Mouse (Mus musculus) heart, embryonic 10.5 days (tissue): Measurements from ENCODE around the gene Cfap126. TPM values are rescaled to one million over a fixed set of nuclear protein-coding genes. Genes with fewer than 3 reads are reported as not detected.
A peak's percentile ranks its signal among the peaks of the same experiment; 100 is the strongest.

Experiments used
- DNase-seq: peaks from one replicate; pipeline ENCODE4 v3.0.0-alpha.2; 2017; ENCODE audit warnings: low spot score
- H3K27ac ChIP-seq: fragments of 300-500 bp; sonication (generic); 2 replicates; pipeline ENCODE4 v1.5.1; 2016; ENCODE audit warnings: mild to moderate bottlenecking
- H3K27me3 ChIP-seq: fragments of 300-500 bp; sonication (generic); 2 replicates; pipeline ENCODE4 v1.6.1; 2016; ENCODE audit warnings: mild to moderate bottlenecking; ENCODE audit not compliant: poor library complexity, insufficient read depth, severe bottlenecking
- H3K36me3 ChIP-seq: fragments of 300-500 bp; sonication (generic); 2 replicates; pipeline ENCODE4 v1.6.1; 2016; ENCODE audit warnings: mild to moderate bottlenecking, moderate library complexity
- H3K4me1 ChIP-seq: fragments of 300-500 bp; sonication (generic); 2 replicates; pipeline ENCODE4 v1.6.1; 2016; ENCODE audit warnings: mild to moderate bottlenecking
- H3K4me3 ChIP-seq: fragments of 300-500 bp; sonication (generic); 2 replicates; pipeline ENCODE4 v1.5.1; 2016; ENCODE audit warnings: mild to moderate bottlenecking, moderate library complexity
- H3K9me3 ChIP-seq: fragments of 300-500 bp; sonication (generic); 2 replicates; pipeline ENCODE4 v1.6.1; 2016; ENCODE audit warnings: mild to moderate bottlenecking, moderate library complexity
- WGBS: fragments of 180-500 bp; shearing (Covaris S2); methylation state at CpG from one replicate; pipeline ENCODE4 v1.1.7; 2016; 5-methylcytosine and 5-hydroxymethylcytosine counted together
- microRNA-seq: library from miRNA; unstranded; fragments of <30 nt; microRNA quantifications from one replicate; pipeline ENCODE4, GENCODE M21; 2017
- polyA plus RNA-seq: library from polyadenylated mRNA; unstranded; fragments of >200 nt; fragmentation: Nextera tagmentation; extraction: Ambion mirVana; gene quantifications from 2 replicates; pipeline ENCODE4 v1.2.1, GENCODE M21; 2016

Cfap126 gene
- polyA plus RNA-seq, 1 experiment from 2014 or later, result 1.6 TPM

DNA sequence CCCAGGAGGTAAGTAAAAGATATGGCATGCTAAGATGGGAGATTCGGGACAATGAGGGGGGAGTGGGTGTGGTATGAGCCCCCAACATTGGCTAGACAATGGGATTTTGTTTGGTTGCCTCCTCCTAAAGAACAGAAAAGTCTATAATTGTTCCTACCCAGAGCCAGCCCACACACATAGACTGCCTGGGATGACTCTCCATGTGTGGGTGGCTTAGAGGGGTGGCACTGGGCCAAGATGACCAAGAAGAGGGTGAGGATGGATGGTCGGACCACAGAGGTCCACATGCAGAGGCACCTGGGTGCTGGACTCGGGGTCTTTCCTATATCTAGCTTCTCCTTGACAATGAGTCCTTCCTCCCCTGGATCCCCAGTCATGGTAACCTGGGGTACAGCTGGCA lies 42.9 kb downstream of the Cfap126 start:
- Histone ChIP-seq H3K4me3 (no peak overlapping the region), H3K4me1 (peaks cover 13% of the 10 kb centered on the region), H3K27me3 (peaks cover 68% of the 10 kb centered on the region), H3K27ac (no peak overlapping the region), H3K9me3 (no peaks in the 10 kb centered on the region), H3K36me3 (no peaks in the 10 kb centered on the region)
- no peak for DNase-seq
- WGBS, result 67% methylated on average over 3 of the region's 3 CpGs

DNA sequence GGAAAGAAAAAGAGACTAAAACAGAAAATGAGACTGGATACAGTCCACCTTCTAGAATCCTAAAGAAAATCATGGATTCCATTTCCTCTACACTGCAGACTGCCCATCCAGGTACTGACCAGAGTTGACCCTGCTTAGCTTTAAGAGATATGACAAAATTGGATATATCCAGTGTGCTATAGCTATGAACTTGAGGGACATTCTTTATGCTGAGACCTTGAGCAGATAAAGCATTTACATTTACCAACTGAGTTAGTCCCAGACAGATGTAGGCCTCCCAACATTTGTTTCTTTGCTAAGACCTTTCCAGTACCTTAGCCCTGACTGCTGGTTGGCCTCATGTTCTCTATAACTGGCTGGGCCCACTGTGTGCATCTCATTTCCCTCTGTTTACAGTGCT lies 44.2 kb downstream of the Cfap126 start:
- Histone ChIP-seq H3K36me3 (no peaks in the 10 kb centered on the region), H3K27me3 (peaks cover 68% of the 10 kb centered on the region), H3K4me3 (no peak overlapping the region), H3K27ac (no peak overlapping the region), H3K4me1 (peaks cover 13% of the 10 kb centered on the region), H3K9me3 (no peaks in the 10 kb centered on the region)
- DNase-seq, result no peak

DNA sequence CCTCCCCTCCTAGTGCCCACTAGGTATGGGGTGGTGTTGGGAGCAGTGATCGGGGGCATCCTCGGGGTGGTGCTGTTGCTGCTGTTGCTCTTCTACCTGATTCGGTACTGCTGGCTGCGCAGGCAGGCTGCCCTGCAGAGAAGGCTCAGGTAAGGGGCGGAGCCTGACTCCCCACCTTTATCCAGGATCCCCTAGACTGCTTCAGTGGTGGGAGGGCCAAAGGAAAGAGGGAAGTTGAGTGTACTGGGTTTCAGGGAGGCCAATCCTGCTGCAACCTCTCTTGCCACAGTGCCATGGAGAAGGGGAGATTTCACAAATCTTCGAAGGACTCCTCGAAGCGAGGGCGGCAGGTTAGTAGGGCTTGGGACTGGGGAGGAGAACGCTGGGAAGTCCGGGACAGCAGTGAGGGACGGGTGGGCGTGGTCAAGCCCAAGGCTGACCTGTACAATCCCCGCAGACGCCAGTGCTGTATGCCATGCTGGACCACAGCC lies 45.8 kb downstream of the Cfap126 start:
- Histone ChIP-seq H3K4me3 (peak overlapping the region; percentile 52), H3K27ac (peak overlapping the region; percentile 22; the same call in 1 of the 2 replicates), H3K4me1 (peaks cover 13% of the 10 kb centered on the region), H3K36me3 (no peaks in the 10 kb centered on the region), H3K27me3 (peaks cover 65% of the 10 kb centered on the region), H3K9me3 (no peaks in the 10 kb centered on the region)
- no peak for DNase-seq
- WGBS, result 4% methylated on average over 15 of the region's 15 CpGs

DNA sequence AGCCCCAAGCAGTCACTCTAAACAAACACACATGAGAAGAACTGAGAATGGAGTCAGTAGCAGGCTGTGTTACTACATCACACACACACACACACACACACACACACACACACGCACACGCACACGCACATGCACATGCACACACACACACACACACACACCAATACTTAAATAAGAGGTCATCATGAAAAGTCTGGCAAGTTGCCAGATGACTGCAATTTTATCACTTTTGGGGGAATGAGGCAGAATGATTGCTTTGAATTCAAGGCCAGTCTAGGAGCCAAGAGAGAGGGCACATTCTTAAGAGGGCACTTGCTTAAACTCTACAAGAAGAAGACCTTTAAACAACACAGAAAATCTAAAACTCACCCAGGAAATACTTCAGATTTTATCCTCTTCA lies 48.8 kb downstream of the Cfap126 start:
- Histone ChIP-seq H3K9me3 (no peaks in the 10 kb centered on the region), H3K4me1 (peaks cover 13% of the 10 kb centered on the region), H3K4me3 (no peak overlapping the region), H3K27me3 (peaks cover 38% of the 10 kb centered on the region), H3K27ac (no peak overlapping the region), H3K36me3 (no peaks in the 10 kb centered on the region)
- no peak for DNase-seq
- 90% methylated on average over 3 of the region's 3 CpGs for WGBS

DNA sequence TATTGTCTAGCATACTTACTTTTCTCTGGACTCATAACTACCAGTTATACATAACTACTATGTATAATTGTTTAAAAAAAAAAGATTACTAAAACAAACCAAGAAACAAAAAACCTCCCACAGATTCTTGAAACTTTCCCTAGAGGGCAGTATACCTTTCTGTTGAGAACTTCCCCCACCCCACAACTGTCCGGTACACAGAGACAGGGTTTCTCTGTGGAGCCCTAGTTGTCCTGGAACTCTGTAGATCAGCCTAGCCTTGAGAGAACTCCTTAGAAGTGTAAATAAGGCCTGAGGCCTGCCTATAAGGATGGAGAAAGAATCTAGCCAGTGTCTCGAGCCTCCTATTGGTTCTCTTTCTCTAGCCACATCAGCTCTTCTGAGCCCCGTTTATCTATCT lies 50.5 kb downstream of the Cfap126 start:
- WGBS, result 29% methylated on average over 3 of the region's 3 CpGs
- no peak overlapping the region for H3K4me3 ChIP-seq

DNA sequence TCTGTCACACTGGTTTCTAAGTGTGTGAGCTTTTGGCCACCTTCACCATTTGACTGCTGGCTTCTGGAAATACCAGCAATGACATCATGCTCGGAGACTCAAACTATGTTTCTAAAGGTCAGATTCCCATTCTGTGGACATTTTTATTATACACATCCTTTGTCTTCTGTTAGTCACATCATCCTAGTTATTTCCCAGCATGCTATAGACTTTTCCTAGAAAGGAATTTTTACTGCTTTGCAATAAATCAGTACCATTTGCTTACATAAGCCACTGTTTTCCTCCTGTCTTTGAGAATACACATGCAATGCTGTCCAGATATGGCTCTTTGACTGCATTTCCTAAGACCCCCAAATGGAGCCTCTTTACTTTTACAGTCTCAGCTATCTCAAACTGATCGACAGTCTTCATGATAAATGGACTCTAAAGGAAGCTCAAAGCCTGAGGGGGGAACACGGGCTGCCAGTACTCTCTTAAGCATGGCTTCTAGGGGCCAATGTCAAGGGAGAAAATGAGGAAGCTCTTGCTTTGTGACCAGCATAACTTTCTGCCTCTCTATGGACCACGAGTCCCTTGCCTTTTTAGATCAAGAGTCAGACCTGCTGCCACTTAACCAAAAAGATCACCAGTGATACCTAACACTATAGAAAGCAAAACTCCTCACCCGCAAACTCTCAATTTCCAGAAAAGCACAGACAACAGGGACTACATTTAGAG lies 52.1 kb downstream of the Cfap126 start:
- H3K4me1 ChIP-seq, result 0 out of 2 replicates have a peak, but pooled peaks cover 2% of the 10 kb centered on the region
- H3K27me3 ChIP-seq, result peaks cover 8% of the 10 kb centered on the region
- 62% methylated on average over 5 of the region's 5 CpGs for WGBS
- no peaks in the 10 kb centered on the region for H3K9me3 ChIP-seq
- no peak overlapping the region for H3K27ac ChIP-seq
- no peak for DNase-seq
- H3K36me3 ChIP-seq, result no peaks in the 10 kb centered on the region
- no peak overlapping the region for H3K4me3 ChIP-seq

More for the DNA sequence above, 50.5 kb downstream of the Cfap126 start:
- Histone ChIP-seq H3K4me1 (peaks cover 12% of the 10 kb centered on the region), H3K27me3 (peaks cover 24% of the 10 kb centered on the region), H3K36me3 (no peaks in the 10 kb centered on the region), H3K9me3 (no peaks in the 10 kb centered on the region), H3K27ac (no peak overlapping the region)
- no peak for DNase-seq

DNA sequence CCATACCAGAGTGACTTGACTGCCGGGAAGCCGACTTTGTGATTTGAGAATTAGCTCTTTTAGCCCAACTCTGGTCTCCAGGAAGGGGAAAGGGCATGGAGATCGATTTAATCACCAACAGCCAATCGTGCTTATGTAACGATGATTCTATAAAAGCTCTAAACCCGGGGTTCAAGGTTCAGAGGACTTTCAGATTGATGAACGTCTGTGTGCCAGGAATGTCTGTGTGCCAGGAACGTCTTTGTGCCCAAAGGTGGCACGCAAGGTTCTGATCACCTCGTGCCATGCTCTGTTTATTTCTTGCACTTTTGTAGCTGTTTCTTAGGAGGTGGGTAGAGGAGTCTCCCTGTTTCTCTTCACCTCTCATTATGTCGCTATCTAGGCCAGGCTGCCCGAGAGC lies 55.2 kb downstream of the Cfap126 start:
- Histone ChIP-seq H3K36me3 (peaks cover 3% of the 10 kb centered on the region; the same call in 1 of the 2 replicates), H3K27ac (no peak overlapping the region), H3K4me3 (no peak overlapping the region), H3K4me1 (peaks cover 11% of the 10 kb centered on the region), H3K9me3 (no peaks in the 10 kb centered on the region), H3K27me3 (no peaks in the 10 kb centered on the region)
- no peak for DNase-seq
- WGBS, result 82% methylated on average over 12 of the region's 12 CpGs

DNA sequence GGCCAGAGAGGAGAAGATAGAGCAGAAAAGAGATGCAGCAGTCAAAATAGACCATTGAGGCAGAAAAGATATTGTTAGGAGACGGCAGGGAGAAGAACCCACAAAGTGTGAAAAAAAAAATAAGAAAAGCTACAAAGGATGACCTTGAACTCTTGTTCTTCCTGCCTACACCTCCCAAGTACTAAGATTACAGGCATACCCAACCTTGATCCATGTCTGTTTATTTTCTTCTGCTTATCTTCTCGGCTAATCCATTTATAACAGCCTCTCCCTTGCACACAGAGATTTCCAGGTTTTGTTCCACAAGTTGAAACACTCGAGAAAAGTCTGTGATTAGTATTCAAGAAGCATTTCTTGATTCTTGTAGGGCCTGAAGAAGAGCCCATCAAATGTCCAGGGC lies 56.2 kb downstream of the Cfap126 start:
- 50% methylated on average over 3 of the region's 3 CpGs for whole genome bisulfite sequencing
- H3K27ac ChIP-seq, result no peak overlapping the region
- no peak for DNase-seq

DNA sequence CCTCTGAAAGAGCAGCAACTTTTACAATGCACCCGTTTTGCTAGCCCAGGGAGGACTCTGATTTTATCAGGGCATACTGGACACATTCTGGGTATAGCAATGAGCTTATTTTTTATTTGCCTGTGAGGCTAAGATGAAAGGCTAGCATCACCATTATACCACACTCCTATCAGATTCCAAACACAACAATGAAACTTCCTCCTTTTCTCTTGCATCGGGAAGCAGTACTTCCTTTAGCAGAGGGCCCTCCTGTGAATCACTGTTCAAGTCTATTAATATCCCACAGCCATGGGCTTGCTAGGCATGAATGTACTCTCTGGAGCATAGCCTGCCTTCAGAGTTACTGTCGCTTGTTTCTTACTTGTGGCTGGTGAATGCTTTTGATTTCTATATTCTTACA lies 57.4 kb downstream of the Cfap126 start:
- Histone ChIP-seq H3K4me3 (no peak overlapping the region), H3K36me3 (peaks cover 3% of the 10 kb centered on the region; the same call in 1 of the 2 replicates), H3K27ac (peak overlapping the region; percentile 77), H3K9me3 (no peaks in the 10 kb centered on the region), H3K4me1 (peaks cover 21% of the 10 kb centered on the region), H3K27me3 (no peaks in the 10 kb centered on the region)
- DNase-seq, result no peak
- 42% methylated on average over 3 of the region's 3 CpGs for WGBS

More for the DNA sequence above, 56.2 kb downstream of the Cfap126 start:
- Histone ChIP-seq H3K36me3 (peaks cover 3% of the 10 kb centered on the region; the same call in 1 of the 2 replicates), H3K4me1 (peaks cover 21% of the 10 kb centered on the region), H3K4me3 (no peak overlapping the region), H3K9me3 (no peaks in the 10 kb centered on the region), H3K27me3 (no peaks in the 10 kb centered on the region)

DNA sequence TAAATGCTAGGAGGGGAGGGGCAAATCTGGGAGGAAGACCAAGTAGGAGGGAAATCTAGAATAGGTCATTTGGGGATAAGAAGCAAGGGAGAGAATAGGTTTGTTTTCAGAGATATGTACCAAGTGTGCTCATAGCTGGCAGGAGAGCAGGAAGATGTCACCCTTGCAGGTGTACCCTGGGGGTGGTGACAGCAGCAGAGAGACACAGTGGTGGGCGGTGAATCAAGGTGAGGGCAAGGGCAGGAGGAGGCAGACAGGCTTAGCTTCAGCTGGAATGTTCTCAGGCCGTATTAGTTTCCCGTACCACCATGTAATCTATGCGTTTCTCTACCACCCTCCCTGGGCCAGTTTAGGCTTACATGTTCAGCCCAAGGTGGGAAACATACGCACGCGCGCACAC lies 59.1 kb downstream of the Cfap126 start:
- 85% methylated on average over 8 of the region's 8 CpGs for WGBS
- Histone ChIP-seq H3K4me1 (peaks cover 21% of the 10 kb centered on the region), H3K36me3 (peaks cover 3% of the 10 kb centered on the region; the same call in 1 of the 2 replicates), H3K27me3 (no peaks in the 10 kb centered on the region), H3K9me3 (no peaks in the 10 kb centered on the region), H3K27ac (no peak overlapping the region), H3K4me3 (no peak overlapping the region)
- no peak for DNase-seq

Small RNAs within 50 kb of the gene (microRNA-seq; reads per million reads assigned to microRNA genes)
- not detected for gene Gm27552
- gene Gm27844, result not detected
- gene Mir6546, result 26.0 reads per million, percentile 35 among the genes with 10 or more reads in this experiment

Other genes starting within 250 kb of the Cfap126 start
- gene Atf6, start 246.1 kb upstream of the Cfap126 start, polyA plus RNA-seq, result 10.9 and 16.0 TPM in 2 replicates
- 0.67 TPM in 1 of 2 replicates, not detected in the other for gene Gm26620, start 228.9 kb upstream of the Cfap126 start, polyA plus RNA-seq
- gene Dusp12, start 228.4 kb upstream of the Cfap126 start, polyA plus RNA-seq, result 28.9 and 37.9 TPM in 2 replicates
- gene Fcrlb, start 201.0 kb upstream of the Cfap126 start, polyA plus RNA-seq, result not detected in 2 replicates
- gene Fcrla, start 186.3 kb upstream of the Cfap126 start, polyA plus RNA-seq, result 0.08 TPM in 1 of 2 replicates, not detected in the other
- not detected in 2 replicates for gene Fcgr2b, start 137.4 kb upstream of the Cfap126 start, polyA plus RNA-seq
- gene Fcgr4, start 95.0 kb upstream of the Cfap126 start, polyA plus RNA-seq, result 0.14 TPM in 1 of 2 replicates, not detected in the other
- 1.3 and 4.1 TPM in 2 replicates for gene Fcgr3, start 49.0 kb upstream of the Cfap126 start, polyA plus RNA-seq
- gene Sdhc, start 36.7 kb downstream of the Cfap126 start, polyA plus RNA-seq, result 361 and 463 TPM in 2 replicates
- 0.06 and 0.14 TPM in 2 replicates for gene Mpz, start 36.8 kb downstream of the Cfap126 start, polyA plus RNA-seq
- gene Pcp4l1, start 82.3 kb downstream of the Cfap126 start, polyA plus RNA-seq, result 18.0 and 24.4 TPM in 2 replicates
- 0.14 and 0.28 TPM in 2 replicates for gene Nr1i3, start 100.1 kb downstream of the Cfap126 start, polyA plus RNA-seq
- gene Tomm40l, start 108.6 kb downstream of the Cfap126 start, polyA plus RNA-seq, result 41.8 and 53.7 TPM in 2 replicates
- gene Apoa2, start 111.1 kb downstream of the Cfap126 start, polyA plus RNA-seq, result 16.2 and 315 TPM in 2 replicates
- gene Fcer1g, start 120.4 kb downstream of the Cfap126 start, polyA plus RNA-seq, result 4.9 and 12.1 TPM in 2 replicates
- 2.6 and 2.8 TPM in 2 replicates for gene Adamts4, start 136.5 kb downstream of the Cfap126 start, polyA plus RNA-seq
- 390 and 470 TPM in 2 replicates for gene Ndufs2, start 137.5 kb downstream of the Cfap126 start, polyA plus RNA-seq
- gene B4galt3, start 156.4 kb downstream of the Cfap126 start, polyA plus RNA-seq, result 53.3 and 62.4 TPM in 2 replicates
- gene Ppox, start 167.3 kb downstream of the Cfap126 start, polyA plus RNA-seq, result 57.1 and 59.8 TPM in 2 replicates
- gene Usp21, start 174.1 kb downstream of the Cfap126 start, polyA plus RNA-seq, result 58.5 and 74.8 TPM in 2 replicates
- 86.8 and 92.0 TPM in 2 replicates for gene Ufc1, start 181.1 kb downstream of the Cfap126 start, polyA plus RNA-seq
- gene Dedd, start 215.2 kb downstream of the Cfap126 start, polyA plus RNA-seq, result 40.8 and 43.8 TPM in 2 replicates
- gene Nit1, start 231.7 kb downstream of the Cfap126 start, polyA plus RNA-seq, result 37.5 and 39.3 TPM in 2 replicates
- gene Pfdn2, start 231.8 kb downstream of the Cfap126 start, polyA plus RNA-seq, result 109 and 150 TPM in 2 replicates
- 0.87 and 1.3 TPM in 2 replicates for gene Klhdc9, start 246.9 kb downstream of the Cfap126 start, polyA plus RNA-seq